Comparison of ENCODE assay signal across 25 mouse cellular contexts in the genomic region with DNA sequence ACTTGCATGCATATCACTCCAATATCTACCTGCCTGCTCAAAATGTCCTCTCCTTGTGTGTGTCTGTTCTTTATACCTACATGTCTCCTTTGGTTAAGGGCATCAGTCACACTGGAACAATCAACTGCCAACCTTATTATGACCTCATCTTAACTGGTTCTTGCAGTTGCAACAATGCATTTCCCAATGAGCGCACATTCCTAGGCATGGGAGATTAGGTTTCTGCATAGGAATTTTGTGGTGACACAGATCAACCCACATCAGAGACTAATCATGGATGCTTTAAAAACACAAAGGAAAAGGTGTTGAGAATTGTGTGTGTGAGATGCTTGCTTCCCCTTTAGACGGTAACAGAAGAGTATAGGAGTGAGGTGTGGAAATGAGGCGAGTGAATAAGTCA.
A peak's percentile ranks its signal among the peaks of the same experiment; 100 is the strongest.
DNase-seq lines count a peak whose midpoint lies in the region; ATAC-seq and TF ChIP-seq lines count a peak whose summit lies in the region.
"Had no signal": no experiment of that assay in that cellular context is flagged by ENCODE, and none has a peak within 500 bp of the region (broad histone marks: within the 10 kb centered on the region; RNA-seq: fewer than 3 reads in every experiment).

No protein-coding gene starts in this region.

- CTCF ChIA-PET in Patski (lab: Charles Lee): interaction anchor here (2.1 kb wide), 1 partner anchor 13 kb away, joined by 4 read pairs; no protein-coding TSS in a partner anchor

- H3K4me3 ChIP-seq in kidney, embryonic 15.5 days (replicated peaks): no peak overlapping the region
- no peak overlapping the region for H3K4me3 ChIP-seq in forebrain, embryonic 14.5 days (ENCODE audit: low read depth, low read length)
- H3K4me3 ChIP-seq: embryonic facial prominence, embryonic 12.5 days; embryonic facial prominence, embryonic 15.5 days; erythroblast, embryonic 14.5 days; forebrain, embryonic 10.5 days; forebrain, embryonic 12.5 days; forebrain, embryonic 15.5 days had no signal

- DNase-seq in kidney, postnatal 14 days: no peak
- no peak for DNase-seq in Patski (ENCODE audit: low read depth, low spot score)
- peak; percentile 21 for DNase-seq in retina, embryonic 14.5 days (ENCODE audit: low spot score)
- no peak for DNase-seq in urinary bladder, adult 2 months (ENCODE audit: low spot score)
- no peak for DNase-seq in right cerebral cortex, adult 2 months (ENCODE audit: low spot score in 2 of 2)
- no peak for DNase-seq in forebrain, embryonic 14.5 days (ENCODE audit: low spot score)
- DNase-seq: adrenal gland, adult 2 months; adrenal gland, postnatal 10 days; adrenal gland, postnatal 25 days; cerebellum, adult 11 months; cerebellum, adult 18-20 months; cerebellum, adult 8-10 months; cerebellum, adult 9-11 months; cerebellum, postnatal 14 days; cerebellum, postnatal 36 days; embryo, embryonic 11 days; forebrain, postnatal 0 days had no signal

- no peak for TF ChIP-seq CTCF in Patski (IDR thresholded peaks at IDR 0.05)

- POLR2A ChIA-PET in Patski (lab: Charles Lee): no interaction called here

- no peak overlapping the region for H3K4me2 ChIP-seq in kidney, embryonic 15.5 days
- H3K4me2 ChIP-seq in forebrain, embryonic 14.5 days (ENCODE audit: low read length): no peak overlapping the region
- H3K4me2 ChIP-seq: embryonic facial prominence, embryonic 12.5 days; embryonic facial prominence, embryonic 15.5 days; forebrain, embryonic 12.5 days; forebrain, embryonic 15.5 days had no signal

- no peak overlapping the region for H3K9ac ChIP-seq in kidney, embryonic 15.5 days
- H3K9ac ChIP-seq in forebrain, embryonic 14.5 days (ENCODE audit: low read length): no peak overlapping the region
- H3K9ac ChIP-seq: embryonic facial prominence, embryonic 12.5 days; embryonic facial prominence, embryonic 15.5 days; forebrain, embryonic 12.5 days; forebrain, embryonic 15.5 days; forebrain, postnatal 0 days had no signal

- WGBS in kidney, embryonic 15.5 days: 78% methylated on average over 3 of the region's 3 CpGs
- 63% methylated on average over 3 of the region's 3 CpGs for WGBS in forebrain, embryonic 14.5 days

- no peak overlapping the region for H3K27ac ChIP-seq in kidney, embryonic 15.5 days
- H3K27ac ChIP-seq in forebrain, embryonic 14.5 days (ENCODE audit: low read depth, low read length): no peak overlapping the region
- H3K27ac ChIP-seq: embryonic facial prominence, embryonic 12.5 days; embryonic facial prominence, embryonic 15.5 days; forebrain, embryonic 10.5 days; forebrain, embryonic 12.5 days; forebrain, embryonic 15.5 days had no signal

- in situ Hi-C loops in Patski (cut with MboI; ENCODE audit: low pct_unique_long_range_greater_than_20kb): no loop called here

- no peaks in the 10 kb centered on the region for H3K27me3 ChIP-seq in kidney, embryonic 15.5 days
- H3K27me3 ChIP-seq in Patski: no peaks in the 10 kb centered on the region
- H3K27me3 ChIP-seq in forebrain, embryonic 14.5 days (replicated peaks; ENCODE audit: control insufficient read depth, insufficient read depth, low read length): no peaks in the 10 kb centered on the region
- H3K27me3 ChIP-seq: embryonic facial prominence, embryonic 12.5 days; embryonic facial prominence, embryonic 15.5 days; forebrain, embryonic 12.5 days; forebrain, embryonic 15.5 days had no signal

- ATAC-seq in kidney, embryonic 15.5 days (replicated peaks; ENCODE audit: low FRiP score): peak; percentile 29; the same call in 1 of the 2 replicates
- ATAC-seq in Patski: peak; percentile 57
- no peak for ATAC-seq in forebrain, embryonic 14.5 days
- ATAC-seq: activated CD4-positive, CD25-positive, alpha-beta regulatory T cell, adult 4 months; forebrain, embryonic 15.5 days; forebrain, postnatal 0 days had no signal

- 0 out of 2 replicates have a peak, but pooled peaks cover 3% of the 10 kb centered on the region for H3K4me1 ChIP-seq in kidney, embryonic 15.5 days
- H3K4me1 ChIP-seq in forebrain, embryonic 14.5 days (ENCODE audit: control insufficient read depth, insufficient read depth, low read length): no peaks in the 10 kb centered on the region
- H3K4me1 ChIP-seq: embryonic facial prominence, embryonic 12.5 days; embryonic facial prominence, embryonic 15.5 days; forebrain, embryonic 12.5 days; forebrain, embryonic 15.5 days had no signal

- H3K9me3 ChIP-seq in kidney, embryonic 15.5 days (replicated peaks): no peaks in the 10 kb centered on the region
- no peaks in the 10 kb centered on the region for H3K9me3 ChIP-seq in forebrain, embryonic 14.5 days (replicated peaks; ENCODE audit: control insufficient read depth, low read length)
- H3K9me3 ChIP-seq: embryonic facial prominence, embryonic 12.5 days; embryonic facial prominence, embryonic 15.5 days; forebrain, embryonic 10.5 days; forebrain, embryonic 12.5 days; forebrain, embryonic 15.5 days had no signal

- H3K36me3 ChIP-seq in kidney, embryonic 15.5 days: no peaks in the 10 kb centered on the region
- H3K36me3 ChIP-seq in forebrain, embryonic 14.5 days (ENCODE audit: control insufficient read depth, insufficient read depth, low read length): no peaks in the 10 kb centered on the region
- H3K36me3 ChIP-seq: embryonic facial prominence, embryonic 12.5 days; embryonic facial prominence, embryonic 15.5 days; forebrain, embryonic 10.5 days; forebrain, embryonic 12.5 days; forebrain, embryonic 15.5 days had no signal
